Mouse (Mus musculus): ENCODE measurements around the gene Nfkbie.

Nfkbie gene

GRCm38 (mm10) chr17:45584096-45584896 is 28.8 kb downstream of the Nfkbie start:
- peak; percentile 85 for DNase-seq

DNA sequence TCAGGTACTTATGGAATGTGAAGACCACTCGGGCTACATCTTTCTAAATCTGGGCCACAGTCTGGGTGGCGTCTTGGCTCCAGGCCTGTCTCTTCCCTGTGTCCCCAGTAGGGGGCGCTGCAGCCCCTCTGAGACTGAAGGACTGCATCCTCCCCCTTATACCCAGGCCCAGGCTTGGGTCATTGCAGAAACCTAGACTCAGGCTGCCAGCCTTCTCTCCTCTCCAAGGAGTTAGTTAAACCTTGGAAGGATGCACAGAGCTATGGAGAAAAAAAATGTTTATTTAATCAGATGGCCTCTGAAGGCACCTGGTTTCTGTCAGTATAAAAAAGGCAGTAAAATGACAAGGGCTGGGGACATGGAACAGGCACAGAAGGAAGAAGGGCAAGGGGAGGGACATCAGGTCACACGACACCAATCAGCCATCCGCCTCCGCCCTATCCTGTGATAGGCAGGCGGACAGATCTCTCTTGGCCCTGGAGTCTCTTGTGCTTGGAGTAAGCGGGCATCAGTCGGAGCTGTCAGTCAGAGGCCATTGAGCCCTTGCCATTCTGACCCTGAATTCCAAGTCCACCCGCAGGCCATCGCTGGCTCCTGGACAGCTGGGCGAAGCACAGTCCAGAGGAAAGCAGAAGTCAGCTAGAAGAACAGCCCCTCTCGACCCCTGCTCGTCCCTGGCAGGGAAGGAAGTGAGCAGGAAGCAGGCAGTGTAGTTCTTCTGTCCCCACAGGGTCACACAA is 29.6 kb downstream of the Nfkbie start:
- peak; percentile 79 for DNase-seq

- DNase-seq = no peak
Observed at GRCm38 (mm10) chr17:45585725-45586448, 30.4 kb downstream of the Nfkbie start.

DNA sequence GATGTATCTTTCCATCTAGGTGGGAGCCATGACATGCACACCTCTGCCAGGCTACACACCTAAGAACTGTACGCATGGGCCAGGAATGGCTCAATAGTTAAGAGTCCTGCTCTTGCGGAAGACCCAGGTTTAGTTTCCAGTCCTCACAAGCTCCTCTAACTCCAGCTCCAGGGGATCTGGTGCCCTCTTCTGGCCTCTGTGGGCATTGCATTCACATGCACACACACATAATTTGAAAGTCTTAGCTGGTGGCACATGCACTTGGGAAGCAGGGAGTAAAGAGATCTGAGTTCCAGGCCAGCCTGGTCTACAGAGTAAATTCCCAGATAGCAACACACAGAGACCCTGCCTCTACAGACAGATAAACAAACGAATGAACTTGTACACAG is 30.9 kb downstream of the Nfkbie start:
- DNase-seq = no peak

DNA sequence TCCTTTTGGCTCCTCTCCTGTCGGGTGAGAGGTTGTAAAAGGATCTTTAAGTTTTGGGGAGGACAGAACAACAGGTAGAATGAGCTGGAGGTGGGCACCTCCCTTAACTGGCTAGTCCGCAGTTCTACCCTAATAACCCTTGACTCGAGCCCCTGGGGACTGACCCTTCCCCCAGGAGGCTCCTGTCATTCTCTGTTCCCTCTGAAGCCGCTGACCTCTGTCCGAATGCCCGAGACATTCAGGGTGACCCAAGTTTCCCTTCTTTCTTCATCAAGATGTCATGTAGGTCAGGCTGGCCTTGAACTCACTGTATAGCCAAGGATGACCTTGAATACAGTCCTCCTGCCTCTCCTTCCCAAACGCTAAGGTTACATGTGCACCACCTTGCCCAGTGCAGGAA is 32.9 kb downstream of the Nfkbie start:
- no peak for DNase-seq

DNA sequence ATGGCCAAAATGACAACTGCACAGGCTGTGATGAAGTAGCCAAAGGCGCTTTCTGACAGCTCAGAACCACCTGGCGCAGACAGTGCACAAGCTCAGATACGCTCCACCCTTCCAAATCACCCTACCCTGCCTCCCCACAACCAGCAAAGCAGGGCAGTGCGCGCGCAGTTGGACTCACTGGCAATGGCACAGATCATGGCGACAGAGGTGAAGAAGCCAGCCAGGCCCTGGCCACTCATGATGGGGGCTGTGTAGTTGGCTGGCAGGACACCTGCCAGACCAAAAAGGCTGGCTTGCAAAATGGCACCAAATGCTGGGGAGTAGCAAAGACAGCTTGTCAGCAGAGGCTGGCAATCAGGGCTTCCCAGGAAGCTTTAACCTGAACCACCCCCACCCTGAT is 33.7 kb downstream of the Nfkbie start:
- no peak for DNase-seq

- DNase-seq = no peak
Observed at GRCm38 (mm10) chr17:45589844-45590243, 34.3 kb downstream of the Nfkbie start.

DNA sequence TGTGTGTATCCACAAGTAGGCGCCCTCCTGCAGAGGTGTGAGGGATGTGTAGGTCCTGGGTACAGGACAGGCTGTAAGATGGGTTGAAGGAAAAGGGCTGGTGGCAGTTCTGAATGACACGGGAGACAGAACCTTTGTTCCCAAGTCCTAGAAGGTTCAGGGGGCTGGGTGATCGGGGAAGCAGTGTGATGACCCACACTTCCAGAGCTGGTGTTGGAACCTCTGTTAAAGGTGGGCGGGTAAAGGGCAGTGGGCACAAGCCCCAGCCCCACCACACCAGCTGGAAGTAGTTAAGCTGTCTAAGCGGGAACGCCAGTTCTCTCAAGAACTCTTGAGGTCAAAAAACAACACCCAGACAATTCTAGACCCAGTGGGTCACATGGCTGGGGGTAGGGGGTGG is 34.9 kb downstream of the Nfkbie start:
- DNase-seq = no peak

GRCm38 (mm10) chr17:45591701-45592605 is 36.5 kb downstream of the Nfkbie start:
- DNase-seq = peak; percentile 52

DNA sequence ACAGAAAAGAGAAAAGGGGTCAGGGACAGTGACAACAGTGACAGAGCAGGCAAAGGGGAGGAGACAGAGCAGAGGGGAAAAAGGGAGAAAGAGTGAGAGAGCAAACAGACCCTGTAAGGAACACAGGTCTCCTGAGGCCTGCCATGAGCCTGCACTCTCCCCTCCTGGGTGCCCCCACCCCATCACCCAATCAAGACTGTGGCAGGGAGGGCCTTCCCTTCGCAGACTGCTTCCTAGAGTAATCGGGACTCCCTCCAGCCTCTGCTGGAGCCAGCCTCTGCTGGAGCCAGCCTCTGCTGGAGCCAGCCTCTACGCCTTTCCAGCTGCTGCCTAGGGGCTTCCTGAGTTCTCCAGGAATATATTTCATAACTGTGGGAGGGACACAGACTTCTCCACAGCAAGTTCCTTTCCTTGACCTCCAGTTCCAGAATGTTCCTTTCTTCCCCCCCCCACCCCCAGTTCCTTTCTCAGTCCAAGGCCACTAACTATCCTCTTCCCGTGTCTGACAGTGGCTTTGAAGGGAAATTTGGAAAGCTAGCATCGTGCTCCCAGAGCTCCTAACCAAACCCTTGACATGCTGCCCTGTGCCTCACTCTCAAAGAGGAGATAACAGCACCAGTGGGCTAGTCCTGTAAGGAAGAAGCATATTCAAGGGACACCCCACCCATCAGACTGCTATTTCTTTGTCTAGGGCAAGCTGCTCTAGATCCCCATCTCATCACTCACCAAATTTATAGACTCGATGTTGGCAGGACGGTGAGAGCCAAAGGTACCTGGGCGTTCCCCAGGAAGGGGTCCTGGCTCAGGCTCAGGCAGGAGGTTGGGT is 37.3 kb downstream of the Nfkbie start:
- DNase-seq = peak; percentile 56

DNA sequence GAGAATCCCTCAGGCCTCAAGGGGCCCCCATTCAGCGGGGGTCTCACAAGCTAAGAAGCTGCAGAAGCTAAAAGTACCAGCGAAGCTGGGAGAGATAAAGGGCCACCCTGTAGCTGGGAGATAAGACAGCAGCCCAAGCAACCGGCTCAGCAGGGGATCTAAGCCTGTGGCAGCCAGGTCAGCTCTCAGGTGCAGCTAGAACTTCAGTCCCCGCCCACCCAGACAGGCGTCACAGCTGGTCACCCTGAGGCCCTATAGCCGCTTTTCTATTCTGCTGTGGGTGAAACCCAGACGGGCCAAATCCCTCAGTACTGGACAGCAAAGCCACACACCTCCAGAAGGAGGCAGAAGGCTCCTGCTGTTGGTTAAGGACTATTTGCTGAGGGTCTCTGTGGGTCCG is 38.0 kb downstream of the Nfkbie start:
- no peak for DNase-seq

- no peak for DNase-seq
Observed at GRCm38 (mm10) chr17:45594195-45594594, 38.7 kb downstream of the Nfkbie start.

DNA sequence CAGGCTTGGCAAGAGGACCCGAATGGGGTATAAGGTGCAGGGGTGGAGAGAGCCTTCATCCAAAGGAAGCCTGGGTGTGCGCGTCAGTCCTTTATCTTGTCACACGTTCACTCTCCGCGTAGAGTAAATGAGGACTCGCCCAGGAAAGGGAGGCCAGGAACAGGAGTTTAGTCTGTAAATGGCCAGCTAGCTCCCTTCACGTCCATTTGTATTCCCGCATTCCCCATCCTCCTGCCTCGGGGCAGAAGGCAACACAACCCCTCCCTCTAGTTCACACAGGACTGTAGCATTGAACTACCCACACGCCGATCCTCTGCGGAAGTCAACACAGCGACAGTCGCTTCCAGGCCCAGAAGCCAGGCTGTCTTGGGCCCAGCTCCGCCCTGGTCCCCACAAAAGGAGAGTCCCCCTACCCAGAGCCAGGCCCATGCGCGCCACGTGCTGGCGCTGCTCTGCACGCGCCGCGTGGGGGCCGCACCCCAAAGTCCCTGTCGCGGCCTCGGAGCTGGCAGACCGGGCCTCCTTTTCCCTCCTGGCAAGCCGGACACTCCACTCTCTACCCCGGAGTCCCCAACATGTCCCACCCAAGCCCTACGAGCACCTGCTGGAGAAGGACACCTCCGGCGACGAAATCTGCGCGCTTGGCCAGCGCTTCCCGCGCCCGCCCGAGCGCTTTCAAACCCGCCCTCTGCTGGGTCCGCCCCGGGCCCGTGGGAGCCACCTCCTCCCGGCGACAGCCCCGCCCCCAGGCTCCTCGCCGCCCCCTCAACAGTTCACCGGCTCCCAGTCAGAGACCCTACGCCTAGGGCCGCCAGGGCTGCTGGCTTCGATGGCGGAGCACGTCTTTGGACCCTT is 39.6 kb downstream of the Nfkbie start:
- DNase-seq = peak; percentile 83

DNA sequence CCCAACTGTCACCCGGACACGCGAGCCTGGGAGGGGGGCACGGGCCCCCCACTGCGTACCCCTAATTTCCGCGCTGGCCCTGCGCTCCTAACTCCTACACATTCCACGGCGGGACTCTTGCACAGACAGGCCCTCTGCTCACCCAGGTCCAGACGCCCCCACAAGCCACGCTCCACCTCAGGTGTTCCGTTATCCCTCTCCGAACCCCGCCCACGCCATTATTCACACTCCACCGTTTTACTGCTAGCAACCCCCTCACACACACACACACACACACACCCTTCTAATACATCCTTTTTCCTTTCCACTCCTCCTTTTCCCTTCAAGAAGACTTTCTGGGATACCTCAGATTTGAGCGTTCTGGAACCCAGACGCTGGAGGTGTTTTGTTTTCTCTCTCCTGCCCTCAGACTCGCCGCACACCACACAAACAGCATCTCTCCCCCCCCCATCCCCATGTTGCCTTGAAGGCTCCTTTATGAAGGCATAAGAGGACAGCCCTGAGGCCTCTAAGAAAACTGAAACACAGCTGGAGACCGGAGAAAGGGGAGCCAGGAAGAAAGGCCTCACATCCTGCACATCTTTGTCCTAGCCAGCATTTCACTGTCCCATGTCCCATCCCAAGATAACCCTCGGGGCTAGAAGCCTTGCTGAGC is 40.4 kb downstream of the Nfkbie start:
- DNase-seq = no peak

GRCm38 (mm10) chr17:45596631-45597396 is 41.3 kb downstream of the Nfkbie start:
- DNase-seq = peak; percentile 82

DNA sequence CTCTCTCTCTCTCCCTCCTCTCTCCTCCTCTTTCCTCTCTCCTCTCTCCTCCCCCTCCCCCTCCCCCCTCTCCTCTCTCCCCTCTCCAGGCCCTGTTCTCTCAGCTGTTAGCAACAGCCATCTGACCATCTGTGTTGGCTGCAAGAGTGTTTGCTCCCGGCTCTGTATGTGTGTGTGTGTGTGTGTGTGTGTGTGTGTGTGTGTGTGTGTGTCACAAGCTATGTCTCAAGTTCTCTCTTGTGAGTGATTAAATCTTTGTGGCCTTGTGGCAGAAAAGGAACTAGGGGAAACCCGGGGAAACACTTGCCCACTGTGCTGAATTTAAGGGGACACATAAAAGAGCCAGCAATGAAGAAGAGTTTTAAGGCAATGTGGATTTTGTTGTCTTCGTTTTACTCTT is 42.3 kb downstream of the Nfkbie start:
- DNase-seq = peak; percentile 25

GRCm38 (mm10) chr17:45598376-45598775 is 42.9 kb downstream of the Nfkbie start:
- no peak for DNase-seq

- DNase-seq = no peak
Observed at GRCm38 (mm10) chr17:45598891-45599290, 43.4 kb downstream of the Nfkbie start.

Data from kidney, adult 18-20 months (tissue).